Mouse (Mus musculus): Measurements from ENCODE around the gene Heatr5a. TPM values are rescaled to one million over a fixed set of nuclear protein-coding genes. Genes with fewer than 3 reads are reported as not detected.
A peak's percentile ranks its signal among the peaks of the same experiment; 100 is the strongest.

Gene Heatr5a
- polyA plus RNA-seq, 1 experiment from 2014 or later: 19.2 TPM

DNA sequence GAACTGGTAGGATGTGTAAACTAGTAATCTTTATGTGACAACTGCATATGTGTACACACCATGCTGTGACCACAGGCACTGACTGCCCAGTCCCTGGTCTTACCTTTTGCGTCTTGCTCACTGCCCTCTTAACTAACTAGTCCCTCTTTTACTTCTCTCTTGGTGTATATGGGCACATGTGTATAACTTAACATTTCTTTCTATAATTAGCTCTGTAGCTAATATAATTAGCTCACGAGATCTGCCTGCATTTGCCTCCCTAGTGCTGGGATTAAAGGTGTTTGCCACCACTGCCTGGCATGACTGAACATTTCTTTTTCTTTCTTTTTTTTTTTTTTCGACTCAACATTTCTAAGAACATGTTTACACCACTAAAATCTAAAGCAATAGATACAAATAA, 63.6 kb downstream of the Heatr5a start:
- no peaks in the 10 kb centered on the region for H3K9me3 ChIP-seq (ENCODE audit: low read depth, low read length)
- DNase-seq (no peak), ATAC-seq (ENCODE audit: insufficient read depth) (no peak)
- no peak overlapping the region for H3K4me2 ChIP-seq
- H3K36me3 ChIP-seq (ENCODE audit: insufficient read depth): peaks cover 29% of the 10 kb centered on the region
- TF ChIP-seq CTCF (IDR thresholded peaks at IDR 0.05; ENCODE audit: low read depth): no peak
- no peaks in the 10 kb centered on the region for H3K27me3 ChIP-seq (ENCODE audit: insufficient read depth, low read length)
- H3K4me1 ChIP-seq (ENCODE audit: insufficient read depth): no peaks in the 10 kb centered on the region
- WGBS: 82% methylated on average over 3 of the region's 3 CpGs
- no peak overlapping the region for H3K9ac ChIP-seq
- H3K27ac ChIP-seq (ENCODE audit: low read depth): no peak overlapping the region
- no peak overlapping the region for H3K4me3 ChIP-seq (ENCODE audit: low read depth, low read length)

DNA sequence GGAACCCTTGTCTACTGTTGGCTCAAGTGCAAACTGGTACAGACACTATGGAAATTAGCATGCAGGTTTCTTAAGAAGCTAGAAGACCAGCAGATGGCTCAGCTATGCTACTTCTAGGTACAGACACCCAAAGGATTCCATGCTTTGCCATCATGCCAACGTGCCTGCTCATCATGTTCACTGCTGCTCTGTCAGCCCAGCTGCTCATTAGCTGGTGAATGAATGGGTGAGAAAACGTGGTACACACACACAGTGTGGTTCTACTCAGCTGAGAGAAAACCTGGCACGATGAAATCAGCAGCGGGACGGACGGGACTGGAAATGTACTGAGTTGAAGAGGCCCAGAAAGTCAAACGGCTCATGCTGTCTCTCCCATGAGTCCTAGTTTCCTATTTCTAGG, 70.6 kb downstream of the Heatr5a start:
- Histone ChIP-seq H3K9ac (no peak overlapping the region), H3K4me2 (no peak overlapping the region), H3K36me3 (ENCODE audit: insufficient read depth) (peaks cover 31% of the 10 kb centered on the region), H3K4me3 (ENCODE audit: low read depth, low read length) (no peak overlapping the region), H3K27me3 (ENCODE audit: insufficient read depth, low read length) (no peaks in the 10 kb centered on the region), H3K9me3 (ENCODE audit: low read depth, low read length) (no peaks in the 10 kb centered on the region), H3K4me1 (ENCODE audit: insufficient read depth) (no peaks in the 10 kb centered on the region), H3K27ac (ENCODE audit: low read depth) (no peak overlapping the region)
- WGBS: 88% methylated on average over 7 of the region's 7 CpGs
- no peak for DNase-seq
- no peak for ATAC-seq (ENCODE audit: insufficient read depth)
- no peak for TF ChIP-seq CTCF (IDR thresholded peaks at IDR 0.05; ENCODE audit: low read depth)

DNA sequence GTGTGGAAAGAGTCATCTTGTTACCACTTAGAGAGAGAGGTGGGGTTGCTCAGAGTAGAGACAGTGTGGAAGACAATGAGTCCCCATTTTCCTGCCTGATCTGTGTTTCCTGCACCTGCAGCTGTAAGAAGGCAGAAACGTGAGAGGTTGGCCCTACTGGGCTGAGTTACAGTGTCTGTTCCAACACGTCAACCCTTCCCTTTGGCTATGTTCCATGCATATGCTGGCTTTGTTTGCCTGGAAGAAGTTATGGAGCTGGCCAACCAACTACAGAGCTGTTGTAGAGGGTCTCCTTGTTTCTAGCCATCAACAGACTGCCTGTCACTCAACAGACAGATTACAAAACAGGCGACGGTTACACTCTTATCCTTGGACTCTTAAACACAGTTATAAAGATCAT, 74.2 kb downstream of the Heatr5a start:
- DNase-seq (no peak), ATAC-seq (ENCODE audit: insufficient read depth) (no peak)
- no peak overlapping the region for H3K4me2 ChIP-seq
- H3K36me3 ChIP-seq (ENCODE audit: insufficient read depth): peaks cover 54% of the 10 kb centered on the region
- 74% methylated on average over 4 of the region's 4 CpGs for WGBS
- no peaks in the 10 kb centered on the region for H3K4me1 ChIP-seq (ENCODE audit: insufficient read depth)
- H3K9ac ChIP-seq: no peak overlapping the region
- H3K27me3 ChIP-seq (ENCODE audit: insufficient read depth, low read length): no peaks in the 10 kb centered on the region
- no peak overlapping the region for H3K4me3 ChIP-seq (ENCODE audit: low read depth, low read length)
- no peaks in the 10 kb centered on the region for H3K9me3 ChIP-seq (ENCODE audit: low read depth, low read length)
- H3K27ac ChIP-seq (ENCODE audit: low read depth): no peak overlapping the region
- TF ChIP-seq CTCF (IDR thresholded peaks at IDR 0.05; ENCODE audit: low read depth): no peak

DNA sequence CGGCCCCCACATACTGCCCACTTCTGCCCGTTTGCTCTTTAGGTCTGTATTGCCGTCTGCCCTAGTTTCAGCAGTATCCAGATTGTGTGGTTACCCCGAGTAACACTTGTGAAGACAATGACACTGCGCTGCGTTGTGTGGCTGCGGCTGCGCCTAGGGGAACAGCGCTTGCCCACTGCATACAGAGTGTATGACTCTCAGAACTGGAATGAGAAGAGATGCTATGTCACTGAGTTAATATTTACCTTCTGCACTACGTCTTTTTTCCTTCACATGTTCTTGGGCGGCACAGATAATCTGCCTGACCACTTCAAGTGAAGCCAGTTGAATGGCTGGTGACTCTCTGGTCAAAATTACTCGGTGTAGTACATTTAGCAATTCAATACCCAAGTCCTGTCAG, 82.5 kb downstream of the Heatr5a start:
- Histone ChIP-seq H3K27ac (ENCODE audit: low read depth) (no peak overlapping the region), H3K4me1 (ENCODE audit: insufficient read depth) (no peaks in the 10 kb centered on the region), H3K36me3 (ENCODE audit: insufficient read depth) (peaks cover 62% of the 10 kb centered on the region), H3K27me3 (ENCODE audit: insufficient read depth, low read length) (no peaks in the 10 kb centered on the region), H3K4me2 (no peak overlapping the region), H3K9ac (no peak overlapping the region), H3K9me3 (ENCODE audit: low read depth, low read length) (no peaks in the 10 kb centered on the region), H3K4me3 (ENCODE audit: low read depth, low read length) (no peak overlapping the region)
- DNase-seq: peak; percentile 27
- no peak for TF ChIP-seq CTCF (IDR thresholded peaks at IDR 0.05; ENCODE audit: low read depth)
- WGBS: 77% methylated on average over 12 of the region's 12 CpGs
- ATAC-seq (ENCODE audit: insufficient read depth): peak; percentile 75

- no peaks in the 10 kb centered on the region for H3K4me1 ChIP-seq (ENCODE audit: insufficient read depth)
- no peak overlapping the region for H3K4me3 ChIP-seq (ENCODE audit: low read depth, low read length)
- DNase-seq (peak; percentile 26), ATAC-seq (ENCODE audit: insufficient read depth) (peak; percentile 54; the same call in 1 of the 2 replicates)
- TF ChIP-seq CTCF (IDR thresholded peaks at IDR 0.05; ENCODE audit: low read depth): no peak
- H3K4me2 ChIP-seq: no peak overlapping the region
- 69% methylated on average over 11 of the region's 11 CpGs for WGBS
- no peak overlapping the region for H3K9ac ChIP-seq
- H3K36me3 ChIP-seq (ENCODE audit: insufficient read depth): peaks cover 56% of the 10 kb centered on the region
- no peaks in the 10 kb centered on the region for H3K9me3 ChIP-seq (ENCODE audit: low read depth, low read length)
- H3K27me3 ChIP-seq (ENCODE audit: insufficient read depth, low read length): no peaks in the 10 kb centered on the region
- H3K27ac ChIP-seq (ENCODE audit: low read depth): no peak overlapping the region
Measured at GRCm38 (mm10) chr12:51887301-51888290, 83.5 kb downstream of the Heatr5a start.

DNA sequence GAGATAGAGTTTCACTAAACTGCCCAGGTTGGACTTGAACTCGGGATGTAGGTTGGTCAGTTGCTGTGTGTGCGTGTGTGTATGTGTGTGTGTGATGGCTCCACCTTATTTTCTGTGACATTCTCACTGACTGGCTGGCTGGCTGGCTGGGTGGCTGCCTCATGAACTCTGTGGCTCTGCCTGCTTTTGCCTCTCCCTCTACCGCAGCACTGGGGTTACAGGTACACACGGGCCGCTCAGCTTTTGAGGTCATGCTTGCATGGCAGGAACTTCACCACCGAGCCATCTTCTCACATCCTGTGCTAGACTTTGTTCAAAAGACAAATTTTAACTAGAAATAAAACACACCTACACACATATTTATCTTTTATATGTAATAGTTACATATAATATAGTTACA, 84.8 kb downstream of the Heatr5a start:
- H3K4me3 ChIP-seq (ENCODE audit: low read depth, low read length): no peak overlapping the region
- WGBS: 89% methylated on average over 6 of the region's 6 CpGs
- H3K4me2 ChIP-seq: no peak overlapping the region
- TF ChIP-seq CTCF (IDR thresholded peaks at IDR 0.05; ENCODE audit: low read depth): no peak
- DNase-seq (no peak), ATAC-seq (ENCODE audit: insufficient read depth) (no peak)
- no peak overlapping the region for H3K9ac ChIP-seq
- H3K27ac ChIP-seq (ENCODE audit: low read depth): no peak overlapping the region
- peaks cover 54% of the 10 kb centered on the region for H3K36me3 ChIP-seq (ENCODE audit: insufficient read depth)
- H3K27me3 ChIP-seq (ENCODE audit: insufficient read depth, low read length): no peaks in the 10 kb centered on the region
- H3K4me1 ChIP-seq (ENCODE audit: insufficient read depth): no peaks in the 10 kb centered on the region
- no peaks in the 10 kb centered on the region for H3K9me3 ChIP-seq (ENCODE audit: low read depth, low read length)

GRCm38 (mm10) chr12:51884801-51885200, 86.3 kb downstream of the Heatr5a start:
- Histone ChIP-seq H3K4me1 (ENCODE audit: insufficient read depth) (no peaks in the 10 kb centered on the region), H3K36me3 (ENCODE audit: insufficient read depth) (peaks cover 52% of the 10 kb centered on the region), H3K27ac (ENCODE audit: low read depth) (no peak overlapping the region), H3K9ac (no peak overlapping the region), H3K4me3 (ENCODE audit: low read depth, low read length) (no peak overlapping the region), H3K4me2 (no peak overlapping the region), H3K9me3 (ENCODE audit: low read depth, low read length) (no peaks in the 10 kb centered on the region), H3K27me3 (ENCODE audit: insufficient read depth, low read length) (no peaks in the 10 kb centered on the region)
- WGBS: 80% methylated on average over 2 of the region's 2 CpGs
- no peak for ATAC-seq (ENCODE audit: insufficient read depth)
- TF ChIP-seq CTCF (IDR thresholded peaks at IDR 0.05; ENCODE audit: low read depth): no peak
- DNase-seq: no peak

Data from lung, embryonic 14.5 days (tissue).